Mouse (Mus musculus) liver, embryonic 14.5 days (tissue): Measurements from ENCODE around the gene Ms4a3. TPM values are rescaled to one million over a fixed set of nuclear protein-coding genes. Genes with fewer than 3 reads are reported as not detected.
A peak's percentile ranks its signal among the peaks of the same experiment; 100 is the strongest.

Experiments used
- ATAC-seq: fragments of 200-750 bp; cut with Nextera tagmentation; 2 replicates; pipeline ENCODE4 v1.8.0; 2017; ENCODE audit warnings: moderate number of reproducible peaks, mild to moderate bottlenecking, moderate library complexity; ENCODE audit not compliant: insufficient read depth
- DNase-seq, 3 experiments: peaks; one replicate each; pipeline ENCODE4 v3.0.0-alpha.2; 2012 to 2013; ENCODE audit warnings: low read depth in 3 of 3, low spot score in 3 of 3
- H3K27ac ChIP-seq: fragments of 300-500 bp; sonication (generic); 2 replicates; pipeline ENCODE4 v1.5.1; 2014; ENCODE audit warnings: moderate library complexity, mild to moderate bottlenecking, control low read depth, inconsistent platforms
- H3K27me3 ChIP-seq: fragments of 300-500 bp; sonication (generic); 2 replicates; pipeline ENCODE4 v1.6.1; 2014; ENCODE audit warnings: mild to moderate bottlenecking, low read length, moderate library complexity; ENCODE audit not compliant: control insufficient read depth, insufficient read depth
- H3K36me3 ChIP-seq: fragments of 300-500 bp; sonication (generic); replicated peaks from 2 replicates; pipeline ENCODE4 v1.6.1; 2014; ENCODE audit warnings: low read depth; ENCODE audit not compliant: control insufficient read depth, insufficient read depth
- H3K4me1 ChIP-seq, 2 experiments: fragments of 200-500 bp in 1 of 2; fragments of 300-500 bp in 1 of 2; sonication (generic) in 1 of 2; replicated peaks; 2 replicates each; pipeline ENCODE4 v1.6.1; 2012 to 2014; ENCODE audit warnings: antibody characterized with exemption in 1 of 2, inconsistent platforms in 1 of 2, low read length in 1 of 2; ENCODE audit not compliant: control insufficient read depth in 2 of 2, insufficient read depth in 2 of 2
- H3K4me2 ChIP-seq: fragments of 300-500 bp; sonication (generic); 2 replicates; pipeline ENCODE4 v1.6.1; 2014; ENCODE audit warnings: low read depth, mild to moderate bottlenecking, control low read depth, moderate library complexity
- H3K4me3 ChIP-seq, 2 experiments: fragments of 200-500 bp in 1 of 2; fragments of 300-500 bp in 1 of 2; sonication (generic) in 1 of 2; 2 replicates each; pipeline ENCODE4 v1.5.1; 2012 to 2014; ENCODE audit warnings: low read depth in 2 of 2, low read length in 2 of 2, mild to moderate bottlenecking in 2 of 2, control low read depth in 1 of 2, inconsistent platforms in 1 of 2, moderate library complexity in 1 of 2; ENCODE audit not compliant: insufficient read depth in 1 of 2
- H3K9ac ChIP-seq: fragments of 300-500 bp; sonication (generic); replicated peaks from 2 replicates; pipeline ENCODE4 v1.6.1; 2014; ENCODE audit warnings: mild to moderate bottlenecking, control low read depth, moderate library complexity
- H3K9me3 ChIP-seq: fragments of 300-500 bp; sonication (generic); 2 replicates; pipeline ENCODE4 v1.6.1; 2016; ENCODE audit warnings: low read length, mixed read lengths; ENCODE audit not compliant: control insufficient read depth
- CTCF ChIP-seq: IDR thresholded peaks from 2 replicates; pipeline ENCODE4 v1.5.1; 2016; ENCODE audit warnings: antibody characterized with exemption, low read depth, control low read depth
- EP300 ChIP-seq: IDR thresholded peaks from 2 replicates; pipeline ENCODE4 v1.6.1; 2016; ENCODE audit warnings: antibody characterized with exemption, low read depth
- WGBS: fragments of 180-500 bp; shearing (Covaris S2); extraction: QIAGEN DNeasy Blood & Tissue Kit; methylation state at CpG from one replicate; pipeline ENCODE4 v1.1.7; 2014; ENCODE audit not compliant: insufficient replicate concordance; 5-methylcytosine and 5-hydroxymethylcytosine counted together
- polyA plus RNA-seq, 2 experiments: library from polyadenylated mRNA; depleted of rRNA in 1 of 2; stranded (reverse) in 1 of 2; unstranded in 1 of 2; fragments of >200 nt; fragmentation: Nextera tagmentation in 1 of 2; extraction: Ambion mirVana in 1 of 2; gene quantifications; 2 replicates each; pipeline versions ENCODE4 v1.2.1 to v1.2.3; 2012 to 2014

The Ms4a3 gene
- polyA plus RNA-seq, 2 experiments: 11.1 to 38.3 TPM

- 18% methylated on average over 1 of the region's 1 CpGs for WGBS
Measured at GRCm38 (mm10) chr19:11613084-11613483, 27.6 kb downstream of the Ms4a3 start.

GRCm38 (mm10) chr19:11612293-11612692 lies 28.4 kb downstream of the Ms4a3 start:
- WGBS: 20% methylated on average over 2 of the region's 2 CpGs
- no peak for ATAC-seq
- no peak overlapping the region for H3K4me3 ChIP-seq
- H3K27me3 ChIP-seq: no peaks in the 10 kb centered on the region
- TF ChIP-seq CTCF: no peak
- no peak for TF ChIP-seq EP300
- H3K9me3 ChIP-seq: no peaks in the 10 kb centered on the region
- no peak overlapping the region for H3K27ac ChIP-seq
- peaks cover 2 to 13% of the 10 kb centered on the region in 2 experiments; a peak in 3 of 4 replicates for H3K4me1 ChIP-seq
- no peak for DNase-seq
- no peak overlapping the region for H3K9ac ChIP-seq
- no peaks in the 10 kb centered on the region for H3K36me3 ChIP-seq
- no peak overlapping the region for H3K4me2 ChIP-seq

More at GRCm38 (mm10) chr19:11613084-11613483, 27.6 kb downstream of the Ms4a3 start:
- DNase-seq (no peak), ATAC-seq (no peak)
- Histone ChIP-seq H3K9ac (no peak overlapping the region), H3K36me3 (no peaks in the 10 kb centered on the region), H3K4me3 (no peak overlapping the region), H3K27me3 (no peaks in the 10 kb centered on the region), H3K4me2 (no peak overlapping the region), H3K27ac (no peak overlapping the region), H3K9me3 (no peaks in the 10 kb centered on the region), H3K4me1 (peaks cover 9 to 17% of the 10 kb centered on the region in 2 experiments)
- TF ChIP-seq EP300 (no peak), CTCF (no peak)

GRCm38 (mm10) chr19:11611541-11611945 lies 29.1 kb downstream of the Ms4a3 start:
- Histone ChIP-seq H3K4me1 (peaks cover 2 to 13% of the 10 kb centered on the region in 2 experiments; a peak in 3 of 4 replicates), H3K4me3 (no peak overlapping the region), H3K27me3 (no peaks in the 10 kb centered on the region), H3K9ac (no peak overlapping the region), H3K9me3 (no peaks in the 10 kb centered on the region), H3K4me2 (no peak overlapping the region), H3K27ac (no peak overlapping the region), H3K36me3 (no peaks in the 10 kb centered on the region)
- 3% methylated on average over 6 of the region's 6 CpGs for WGBS
- DNase-seq (peak; percentile 16 to 37 (median 32)), ATAC-seq (no peak)
- TF ChIP-seq CTCF (peak; percentile 62), EP300 (no peak)

DNA sequence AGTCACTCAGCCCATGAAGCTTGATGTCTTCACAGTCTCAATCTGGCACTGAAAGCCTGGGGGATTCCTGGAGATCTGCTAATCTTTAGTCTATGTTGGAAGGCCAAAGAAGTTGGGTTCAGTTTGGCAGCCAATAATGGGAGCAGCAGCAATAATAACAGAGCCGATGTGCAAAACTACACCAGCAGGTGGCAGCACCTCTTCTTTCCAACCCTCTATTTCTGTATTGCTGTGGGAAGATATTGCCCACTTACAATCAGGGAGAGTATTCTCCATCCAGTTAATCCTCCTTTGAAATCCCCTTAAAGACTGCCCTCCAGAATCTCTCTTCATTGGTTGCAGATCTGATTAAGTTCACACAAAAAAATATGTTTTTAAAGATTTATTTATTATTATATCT lies 32.5 kb downstream of the Ms4a3 start:
- DNase-seq: peak in 1 of 3 experiments; percentile 19
- ATAC-seq: no peak

DNA sequence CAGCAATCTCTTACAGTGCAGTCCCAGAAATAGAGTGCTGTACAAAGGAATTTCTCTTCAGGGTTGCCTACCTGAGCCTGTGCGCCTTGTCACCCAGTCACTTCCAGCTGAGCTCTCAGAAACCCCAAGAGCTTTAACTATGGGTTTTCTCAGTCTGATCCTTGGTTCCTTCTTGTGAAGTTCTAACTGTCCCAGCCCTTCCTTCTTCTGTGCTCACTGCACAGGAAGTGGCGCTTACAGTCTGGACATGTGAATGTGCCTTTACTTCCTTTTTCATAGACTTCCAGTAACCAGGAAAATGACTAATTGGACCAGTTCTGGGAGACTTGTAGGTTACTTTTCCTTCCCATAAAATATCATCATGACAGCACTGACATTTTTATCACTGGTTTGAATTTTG lies 36.0 kb downstream of the Ms4a3 start, which contains the start of gene Ms4a6d:
TSS of gene Ms4a6d (minus strand) at position 247 of the 400 bp plus-strand sequence.
- 0 out of 4 replicates have a peak, but pooled peaks cover 0 to 1% of the 10 kb centered on the region in 2 experiments for H3K4me1 ChIP-seq
- no peak within 1 kb of the TSS for H3K4me3 ChIP-seq
- H3K9ac ChIP-seq: no peak within 1 kb of the TSS
- TF ChIP-seq CTCF (no peak), EP300 (no peak)
- H3K27ac ChIP-seq: no peak within 1 kb of the TSS
- H3K36me3 ChIP-seq: no peaks in the 10 kb centered on the region
- H3K27me3 ChIP-seq: no peaks in the 10 kb centered on the region
- H3K9me3 ChIP-seq: no peaks in the 10 kb centered on the region
- no peak for DNase-seq
- WGBS: 52% methylated on average over 2 of the region's 2 CpGs
- no peak within 1 kb of the TSS for H3K4me2 ChIP-seq
- no peak for ATAC-seq

More for the DNA sequence above, 32.5 kb downstream of the Ms4a3 start:
- Histone ChIP-seq H3K27me3 (no peaks in the 10 kb centered on the region), H3K27ac (no peak overlapping the region), H3K4me3 (no peak overlapping the region), H3K9ac (no peak overlapping the region), H3K9me3 (no peaks in the 10 kb centered on the region), H3K4me2 (no peak overlapping the region), H3K36me3 (no peaks in the 10 kb centered on the region), H3K4me1 (peaks cover 0 to 6% of the 10 kb centered on the region in 2 experiments; a peak in 2 of 4 replicates)
- TF ChIP-seq EP300 (no peak), CTCF (peak; percentile 71)
- 0% methylated on average over 1 of the region's 1 CpGs for WGBS
